Mouse (Mus musculus): ENCODE data around the gene Scamp4. TPM values are rescaled to one million over a fixed set of nuclear protein-coding genes. Genes with fewer than 3 reads are reported as not detected.

Gene Scamp4
- total and polyA plus RNA-seq, 3 experiments, result 18.5 to 89.9 (median 33.2) TPM

GRCm38 (mm10) chr10:80569664-80570066 lies 33.0 kb upstream of the Scamp4 start (continued):
- TF ChIP-seq TBP (conservative IDR thresholded peaks at IDR 0.05; ENCODE audit: low read depth, low read length), result peak; percentile 67; the same call in 1 of the 2 replicates
- TF ChIP-seq CHD2 (IDR thresholded peaks at IDR 0.05; ENCODE audit: low read length), result no peak
- 0 out of 2 replicates have a peak, but pooled peaks have one; percentile 41 for TF ChIP-seq NRF1 (IDR thresholded peaks at IDR 0.05; ENCODE audit: low read depth, low read length)
- TF ChIP-seq MAZ (IDR thresholded peaks at IDR 0.05; ENCODE audit: low read depth, low read length), result no peak
- TF ChIP-seq ZMIZ1 (IDR thresholded peaks at IDR 0.05; ENCODE audit: low read depth, low read length), result no peak

- dilution Hi-C loops (cut with MboI; ENCODE audit: extremely low pct_ligation_motif_present, extremely low pct_unique_long_range_greater_than_20kb, low sequenced_read_pairs), result no loop called here
- peaks cover 16 to 53% of the 10 kb centered on the region in 2 experiments for H3K36me3 ChIP-seq (replicated peaks in 1 of 2; ENCODE audit: control insufficient read depth in 1 of 2, insufficient read depth in 1 of 2, low read length in 1 of 2)
Observed at GRCm38 (mm10) chr10:80570419-80570818, 32.3 kb upstream of the Scamp4 start.

GRCm38 (mm10) chr10:80570871-80571836 lies 31.5 kb upstream of the Scamp4 start:
- Histone ChIP-seq H3K4me3 (replicated peaks in 1 of 3; ENCODE audit: low read depth in 2 of 3, low read length in 2 of 3, poor library complexity in 1 of 3) (peak overlapping the region; percentile 49 to 75 (median 60)), H3K27ac (ENCODE audit: insufficient read depth, low read depth) (peak overlapping the region; percentile 95), H3K4me2 (ENCODE audit: insufficient read depth, low read depth, poor library complexity, severe bottlenecking) (peak overlapping the region; percentile 89), H3K36me3 (replicated peaks in 1 of 2; ENCODE audit: control insufficient read depth in 1 of 2, insufficient read depth in 1 of 2, low read length in 1 of 2) (peaks cover 16 to 46% of the 10 kb centered on the region in 2 experiments), H3K27me3 (replicated peaks) (no peaks in the 10 kb centered on the region), H3K9ac (ENCODE audit: insufficient read depth, low read depth) (peak overlapping the region; percentile 94), H3K9me3 (replicated peaks; ENCODE audit: low read length) (no peaks in the 10 kb centered on the region), H3K79me2 (replicated peaks; ENCODE audit: control insufficient read depth, extremely low read depth, insufficient read depth, poor library complexity, severe bottlenecking) (peaks cover 66% of the 10 kb centered on the region), H3K4me1 (ENCODE audit: control insufficient read depth in 1 of 2, insufficient read depth in 2 of 2) (peaks cover 19 to 63% of the 10 kb centered on the region in 2 experiments)
- in situ Hi-C loops (cut with MboI; ENCODE audit: low pct_ligation_motif_present, low pct_unique_long_range_greater_than_20kb, low sequenced_read_pairs) (no loop called here), dilution Hi-C loops (cut with MboI; ENCODE audit: extremely low pct_ligation_motif_present, extremely low pct_unique_long_range_greater_than_20kb, low sequenced_read_pairs) (no loop called here)
- DNase-seq (ENCODE audit: extremely low read depth), result peak; percentile 82
- TF ChIP-seq USF1 (IDR thresholded peaks at IDR 0.05; ENCODE audit: low read depth, low read length), result peak; percentile 56
- TF ChIP-seq MEF2A (IDR thresholded peaks at IDR 0.05; ENCODE audit: borderline replicate concordance, low read depth, low read length), result peak; percentile 29; the same call in 1 of the 2 replicates
- TF ChIP-seq TBP (conservative IDR thresholded peaks at IDR 0.05; ENCODE audit: low read depth, low read length), result 0 out of 2 replicates have a peak, but pooled peaks have one; percentile 39
- no peak for TF ChIP-seq JUND (conservative IDR thresholded peaks at IDR 0.05; ENCODE audit: low read depth, low read length)
- no peak for TF ChIP-seq CHD2 (IDR thresholded peaks at IDR 0.05; ENCODE audit: low read length)
- no peak for TF ChIP-seq ELF1 (IDR thresholded peaks at IDR 0.05; ENCODE audit: low read depth, low read length)
- TF ChIP-seq POLR2A (IDR thresholded peaks at IDR 0.05; ENCODE audit: low read depth, low read length), result peak; percentile 64; the same call in 1 of the 2 replicates
- TF ChIP-seq CHD1 (IDR thresholded peaks at IDR 0.05; ENCODE audit: low read depth, low read length), result peak; percentile 2; the same call in 1 of the 2 replicates
- TF ChIP-seq RCOR1 (conservative IDR thresholded peaks at IDR 0.05; ENCODE audit: low read depth, low read length), result no peak
- TF ChIP-seq MAFK (IDR thresholded peaks at IDR 0.05; ENCODE audit: insufficient replicate concordance, low read length), result no peak
- TF ChIP-seq USF2 (conservative IDR thresholded peaks at IDR 0.05; ENCODE audit: low read depth, low read length), result no peak
- TF ChIP-seq SMC3 (IDR thresholded peaks at IDR 0.05; ENCODE audit: low read depth, low read length), result no peak
- peak; percentile 5 for TF ChIP-seq SIN3A (IDR thresholded peaks at IDR 0.05; ENCODE audit: low read length)
- TF ChIP-seq CTCF (conservative IDR thresholded peaks at IDR 0.05 in 1 of 2, IDR thresholded peaks at IDR 0.05 in 1 of 2; ENCODE audit: low read depth in 2 of 2, low read length in 2 of 2), result no peak
- TF ChIP-seq TCF12 (IDR thresholded peaks at IDR 0.05; ENCODE audit: low read depth, low read length), result peak; percentile 51
- TF ChIP-seq MAX (IDR thresholded peaks at IDR 0.05; ENCODE audit: low read length), result peak; percentile 76
- TF ChIP-seq ETS1 (conservative IDR thresholded peaks at IDR 0.05; ENCODE audit: low read depth, low read length), result no peak
- 0 out of 2 replicates have a peak, but pooled peaks have one; percentile 13 for TF ChIP-seq EP300 (IDR thresholded peaks at IDR 0.05; ENCODE audit: low read length)
- TF ChIP-seq MAZ (IDR thresholded peaks at IDR 0.05; ENCODE audit: low read depth, low read length), result peak; percentile 69
- TF ChIP-seq JUN (IDR thresholded peaks at IDR 0.05; ENCODE audit: insufficient read depth, low read depth, low read length), result no peak
- TF ChIP-seq IRF4 (IDR thresholded peaks at IDR 0.05; ENCODE audit: low read depth, low read length), result peak; percentile 73
- no peak for TF ChIP-seq E2F4 (IDR thresholded peaks at IDR 0.05; ENCODE audit: insufficient replicate concordance, low read depth, low read length)

More at GRCm38 (mm10) chr10:80570419-80570818, 32.3 kb upstream of the Scamp4 start:
- H3K9ac ChIP-seq (ENCODE audit: insufficient read depth, low read depth), result peak overlapping the region; percentile 94
- no peaks in the 10 kb centered on the region for H3K9me3 ChIP-seq (replicated peaks; ENCODE audit: low read length)
- no peaks in the 10 kb centered on the region for H3K27me3 ChIP-seq (replicated peaks)
- H3K4me3 ChIP-seq (replicated peaks in 1 of 3; ENCODE audit: low read depth in 2 of 3, low read length in 2 of 3, poor library complexity in 1 of 3), result peak overlapping the region; percentile 49 to 75 (median 60)
- DNase-seq (ENCODE audit: extremely low read depth), result peak; percentile 29
- H3K4me1 ChIP-seq (ENCODE audit: control insufficient read depth in 1 of 2, insufficient read depth in 2 of 2), result peaks cover 19 to 65% of the 10 kb centered on the region in 2 experiments
- in situ Hi-C loops (cut with MboI; ENCODE audit: low pct_ligation_motif_present, low pct_unique_long_range_greater_than_20kb, low sequenced_read_pairs), result no loop called here
- H3K27ac ChIP-seq (ENCODE audit: insufficient read depth, low read depth), result peak overlapping the region; percentile 95
- H3K79me2 ChIP-seq (replicated peaks; ENCODE audit: control insufficient read depth, extremely low read depth, insufficient read depth, poor library complexity, severe bottlenecking), result peaks cover 59% of the 10 kb centered on the region
- H3K4me2 ChIP-seq (ENCODE audit: insufficient read depth, low read depth, poor library complexity, severe bottlenecking), result peak overlapping the region; percentile 89
- TF ChIP-seq NRF1 (IDR thresholded peaks at IDR 0.05; ENCODE audit: low read depth, low read length) (0 out of 2 replicates have a peak, but pooled peaks have one; percentile 13), CHD1 (IDR thresholded peaks at IDR 0.05; ENCODE audit: low read depth, low read length) (peak; percentile 49; the same call in 1 of the 2 replicates), MAX (IDR thresholded peaks at IDR 0.05; ENCODE audit: low read length) (no peak), MEF2A (IDR thresholded peaks at IDR 0.05; ENCODE audit: borderline replicate concordance, low read depth, low read length) (0 out of 2 replicates have a peak, but pooled peaks have one; percentile 18), ZNF384 (IDR thresholded peaks at IDR 0.05; ENCODE audit: low read depth, low read length) (no peak), SIN3A (IDR thresholded peaks at IDR 0.05; ENCODE audit: low read length) (no peak; the same call in 1 of the 2 replicates)
